Mouse (Mus musculus) gastrocnemius, adult 8-10 months (tissue): ENCODE data around the gene Sipa1l1. TPM values are rescaled to one million over a fixed set of nuclear protein-coding genes. Genes with fewer than 3 reads are reported as not detected.
"Not testable (repeated sequence)": the region's sequence is repeated elsewhere in the genome, so short reads cannot be mapped to it uniquely, and the experiment has no call there.

Source experiments
- DNase-seq, 2 experiments: peaks; one replicate each; pipeline ENCODE4 v3.0.0; 2022; ENCODE audit warnings: low spot score in 2 of 2
- total RNA-seq, 4 experiments: library from RNA; stranded (reverse); gene quantifications; 2 replicates each; pipeline ENCODE4 v1.2.4; 2022

Gene Sipa1l1
- total RNA-seq, 4 experiments from 2014 or later: 6.1 to 9.7 (median 7.3) TPM

GRCm38 (mm10) chr12:82469706-82470361 lies 300.7 kb downstream of the Sipa1l1 start:
- peak; percentile 55 to 66 for DNase-seq

GRCm38 (mm10) chr12:82470362-82470936 lies 301.3 kb downstream of the Sipa1l1 start:
- DNase-seq: peak; percentile 9 to 15

GRCm38 (mm10) chr12:82472796-82473195 lies 303.7 kb downstream of the Sipa1l1 start:
- DNase-seq: no peak

- no peak for DNase-seq
Observed at GRCm38 (mm10) chr12:82473238-82473637, 304.1 kb downstream of the Sipa1l1 start.

GRCm38 (mm10) chr12:82474409-82474808 lies 305.3 kb downstream of the Sipa1l1 start:
- no peak for DNase-seq

GRCm38 (mm10) chr12:82476028-82476427 lies 306.9 kb downstream of the Sipa1l1 start:
- DNase-seq: no peak

GRCm38 (mm10) chr12:82476580-82476979 lies 307.5 kb downstream of the Sipa1l1 start:
- DNase-seq: no peak

- DNase-seq: no peak
Observed at GRCm38 (mm10) chr12:82477826-82478225, 308.7 kb downstream of the Sipa1l1 start.

GRCm38 (mm10) chr12:82478256-82478655 lies 309.1 kb downstream of the Sipa1l1 start:
- no peak for DNase-seq

GRCm38 (mm10) chr12:82479393-82479792 lies 310.3 kb downstream of the Sipa1l1 start:
- no peak for DNase-seq

GRCm38 (mm10) chr12:82480425-82480824 lies 311.3 kb downstream of the Sipa1l1 start:
- DNase-seq: not testable (repeated sequence)

GRCm38 (mm10) chr12:82485466-82485865 lies 316.3 kb downstream of the Sipa1l1 start:
- DNase-seq: no peak

- DNase-seq: no peak
Observed at GRCm38 (mm10) chr12:82486829-82487560, 317.9 kb downstream of the Sipa1l1 start.

GRCm38 (mm10) chr12:82489093-82489492 lies 320.0 kb downstream of the Sipa1l1 start:
- no peak for DNase-seq

GRCm38 (mm10) chr12:82489621-82490020 lies 320.5 kb downstream of the Sipa1l1 start:
- DNase-seq: no peak

GRCm38 (mm10) chr12:82492456-82492855 lies 323.3 kb downstream of the Sipa1l1 start:
- DNase-seq: no peak

- DNase-seq: not testable (repeated sequence)
Observed at GRCm38 (mm10) chr12:82493260-82493659, 324.1 kb downstream of the Sipa1l1 start.

GRCm38 (mm10) chr12:82495936-82496335 lies 326.8 kb downstream of the Sipa1l1 start:
- DNase-seq: no peak

- no peak for DNase-seq
Observed at GRCm38 (mm10) chr12:82497866-82498631, 328.9 kb downstream of the Sipa1l1 start.

- DNase-seq: no peak
Observed at GRCm38 (mm10) chr12:82498701-82499100, 329.6 kb downstream of the Sipa1l1 start.

GRCm38 (mm10) chr12:82499731-82500130 lies 330.6 kb downstream of the Sipa1l1 start:
- DNase-seq: no peak
